Mouse (Mus musculus) adrenal gland, postnatal 0 days (tissue): ENCODE measurements around the gene Cfap65. TPM values are rescaled to one million over a fixed set of nuclear protein-coding genes. Genes with fewer than 3 reads are reported as not detected.

Source experiments
- microRNA-seq: library from miRNA; unstranded; fragments of <30 nt; microRNA quantifications from one replicate; pipeline ENCODE4, GENCODE M21; 2016; ENCODE audit warnings: borderline replicate concordance; ENCODE audit not compliant: insufficient number of aligned reads
- polyA plus RNA-seq: library from polyadenylated mRNA; unstranded; fragments of >200 nt; fragmentation: Nextera tagmentation; extraction: Ambion mirVana; gene quantifications from 2 replicates; pipeline ENCODE4 v1.2.1, GENCODE M21; 2015

Cfap65 gene
- not detected in 2 replicates for polyA plus RNA-seq

GRCm38 (mm10) chr1:74935402-74935801 lies at the start of gene Cfap65:
Gene Cfap65 (minus strand): TSS chr1:74935599.

DNA sequence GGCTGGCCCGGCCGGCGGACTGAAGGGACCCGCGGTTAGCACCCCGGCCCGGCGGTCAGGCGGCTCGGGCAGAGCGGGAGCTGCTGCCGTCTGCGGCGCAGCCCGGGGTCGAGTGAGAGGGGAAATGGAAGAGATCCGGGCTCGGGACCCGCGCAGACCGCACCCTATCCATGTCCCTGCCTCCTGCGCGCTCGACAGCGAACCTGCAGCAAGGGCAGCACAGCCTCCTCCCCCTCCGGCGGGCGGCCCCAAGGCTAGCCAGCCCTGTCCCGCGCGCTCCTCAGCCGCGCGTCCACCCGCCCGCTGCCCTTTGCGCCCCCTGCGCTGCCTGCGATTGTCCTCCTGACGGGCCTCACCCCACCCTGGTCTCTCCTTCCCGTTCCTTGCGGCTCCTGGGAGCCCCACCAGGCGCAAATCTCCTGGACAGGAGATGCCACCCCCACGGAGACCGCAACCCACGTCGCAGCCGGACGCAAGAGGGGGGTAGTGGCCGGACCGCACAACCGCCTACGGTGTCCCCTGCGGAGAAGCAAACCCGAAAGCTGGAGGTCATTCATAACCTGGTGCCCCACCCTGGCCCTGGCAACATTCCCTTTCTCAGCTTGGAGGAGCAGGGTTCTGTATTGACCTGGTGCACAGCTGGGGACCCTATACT lies 16.3 kb upstream of the Cfap65 start, which contains the start of gene Ihh:
TSS of gene Ihh (minus strand) at position 117 of the 655 bp plus-strand sequence.

GRCm38 (mm10) chr1:74893134-74893855 lies 42.1 kb downstream of the Cfap65 start, which contains the start of gene Cryba2:
Gene Cryba2 (minus strand): TSS chr1:74893143.

GRCm38 (mm10) chr1:74885369-74886042 lies 49.9 kb downstream of the Cfap65 start, which contains the start of gene Fev:
Gene Fev (minus strand): TSS chr1:74885419.

DNA sequence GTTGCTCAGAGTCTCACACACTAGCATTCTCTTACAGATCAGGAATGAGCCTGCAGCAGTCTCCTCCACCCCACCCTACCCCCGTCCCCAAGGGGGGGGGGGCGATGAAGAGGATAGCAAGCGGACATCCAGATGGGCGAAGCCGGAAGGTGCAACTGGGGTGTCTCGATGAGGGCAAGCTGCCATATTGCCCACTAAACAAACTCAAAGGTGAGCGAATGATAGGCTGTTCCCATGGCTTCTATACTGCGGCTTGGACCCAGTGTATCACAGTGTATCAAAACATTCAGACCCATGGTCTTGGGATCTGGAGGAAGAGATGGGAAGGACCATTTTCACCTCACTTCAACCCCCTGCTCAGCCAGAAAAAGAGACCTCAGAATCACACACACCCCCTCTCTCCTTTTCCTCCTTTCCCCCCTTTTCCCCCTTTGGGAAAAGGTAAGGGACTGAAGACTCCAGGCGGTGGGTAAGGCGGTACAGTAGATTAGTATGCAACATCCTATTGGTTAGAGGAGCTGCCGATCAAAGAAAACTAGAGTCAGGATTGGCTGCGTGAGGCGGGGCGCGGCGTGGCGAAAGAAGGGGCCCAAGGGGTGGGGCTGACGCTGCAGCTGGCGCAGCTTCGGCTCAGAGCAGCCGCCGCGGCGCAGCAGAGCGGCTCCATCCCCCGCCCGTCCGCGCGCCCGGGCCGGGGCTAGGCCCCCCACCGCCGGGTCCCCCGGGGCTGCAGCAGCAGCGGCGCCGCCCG lies 80.9 kb downstream of the Cfap65 start, which contains the start of gene Cdk5r2:
TSS of gene Cdk5r2 (plus strand) at position 629 of the 751 bp plus-strand sequence.

Small RNAs within 50 kb of the gene (microRNA-seq; reads per million reads assigned to microRNA genes)
- gene Mir375: 35,452 reads per million, percentile 97 among the genes with 10 or more reads in this experiment

Other genes with a start within 250 kb of the Cfap65 start
- gene Cyp27a1, start 222.0 kb downstream of the Cfap65 start, polyA plus RNA-seq: 8.7 and 14.4 TPM in 2 replicates
- 0.22 and 0.26 TPM in 2 replicates for gene Prkag3, start 186.4 kb downstream of the Cfap65 start, polyA plus RNA-seq
- gene Wnt6, start 163.7 kb downstream of the Cfap65 start, polyA plus RNA-seq: 5.7 and 9.5 TPM in 2 replicates
- 0.44 and 0.61 TPM in 2 replicates for gene Wnt10a, start 144.1 kb downstream of the Cfap65 start, polyA plus RNA-seq
- 1.5 and 4.8 TPM in 2 replicates for gene Cdk5r2, start 80.7 kb downstream of the Cfap65 start, polyA plus RNA-seq
- 0.99 and 2.9 TPM in 2 replicates for gene Fev, start 50.2 kb downstream of the Cfap65 start, polyA plus RNA-seq
- gene Cryba2, start 42.5 kb downstream of the Cfap65 start, polyA plus RNA-seq: 1.1 and 2.3 TPM in 2 replicates
- gene Ihh, start 16.1 kb upstream of the Cfap65 start, polyA plus RNA-seq: 0.14 and 0.22 TPM in 2 replicates
- 6.6 and 7.8 TPM in 2 replicates for gene Nhej1, start 189.6 kb upstream of the Cfap65 start, polyA plus RNA-seq
- gene Slc23a3, start 198.3 kb upstream of the Cfap65 start, polyA plus RNA-seq: 0.58 and 1.6 TPM in 2 replicates
- gene Cnppd1, start 207.1 kb upstream of the Cfap65 start, polyA plus RNA-seq: 27.1 and 45.5 TPM in 2 replicates
- gene Retreg2, start 207.2 kb upstream of the Cfap65 start, polyA plus RNA-seq: 61.8 and 69.4 TPM in 2 replicates
- 41.2 and 47.4 TPM in 2 replicates for gene Zfand2b, start 233.0 kb upstream of the Cfap65 start, polyA plus RNA-seq
- gene Abcb6, start 244.8 kb upstream of the Cfap65 start, polyA plus RNA-seq: 17.2 and 24.7 TPM in 2 replicates